Mouse (Mus musculus) layer of hippocampus, adult 8-10 months (tissue): ENCODE results near the gene Dhx58. TPM values are rescaled to one million over a fixed set of nuclear protein-coding genes. Genes with fewer than 3 reads are reported as not detected.
"Not testable (repeated sequence)": the region's sequence is repeated elsewhere in the genome, so short reads cannot be mapped to it uniquely, and the experiment has no call there.

Experiments used
- DNase-seq, 2 experiments: peaks; one replicate each; pipeline ENCODE4 v3.0.0; 2022; ENCODE audit warnings: low spot score in 2 of 2
- total RNA-seq, 4 experiments: library from RNA; stranded (reverse); gene quantifications; 2 replicates each; pipeline ENCODE4 v1.2.4; 2022

The Dhx58 gene
- total RNA-seq, 4 experiments from 2014 or later = 2.7 to 5.3 (median 3.4) TPM

DNA sequence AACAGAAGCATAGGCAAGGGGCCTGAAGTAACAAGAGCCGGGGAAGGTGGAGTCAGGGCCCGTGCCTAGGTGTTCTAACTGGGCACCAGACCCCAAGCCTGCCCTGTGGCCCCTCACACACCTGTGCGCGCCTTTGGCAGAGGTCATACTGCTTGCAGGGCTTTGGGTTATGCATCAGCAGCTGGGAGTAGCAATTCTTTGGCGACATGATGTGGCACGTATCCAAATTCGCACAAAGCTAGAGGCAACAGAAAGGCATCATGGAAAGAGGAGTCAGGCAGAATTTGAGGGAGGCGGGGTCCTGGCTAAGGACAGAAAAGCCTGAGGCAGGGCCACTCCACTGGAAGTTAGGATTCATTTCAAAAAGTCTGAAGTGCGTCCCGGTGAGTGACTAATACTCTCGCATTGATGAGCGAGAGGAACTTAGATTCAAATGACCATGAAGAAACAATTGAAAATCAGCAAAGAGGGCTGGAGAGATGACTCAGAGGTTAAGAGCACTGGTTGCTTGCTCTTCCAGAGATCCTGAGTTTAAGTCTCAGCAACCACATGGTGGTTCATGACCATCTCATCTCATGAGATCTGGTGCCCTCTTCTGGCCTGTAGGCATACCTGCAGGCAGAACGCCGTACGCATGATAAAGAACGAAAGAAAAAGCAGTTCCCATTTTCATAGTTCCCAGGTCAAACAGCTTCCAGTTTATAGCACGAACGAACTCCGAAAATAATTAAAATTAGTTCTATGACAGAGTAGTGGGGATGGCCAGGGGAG, 1.8 kb downstream of the Dhx58 start:
- peak in 1 of 2 experiments; percentile 57 for DNase-seq

DNA sequence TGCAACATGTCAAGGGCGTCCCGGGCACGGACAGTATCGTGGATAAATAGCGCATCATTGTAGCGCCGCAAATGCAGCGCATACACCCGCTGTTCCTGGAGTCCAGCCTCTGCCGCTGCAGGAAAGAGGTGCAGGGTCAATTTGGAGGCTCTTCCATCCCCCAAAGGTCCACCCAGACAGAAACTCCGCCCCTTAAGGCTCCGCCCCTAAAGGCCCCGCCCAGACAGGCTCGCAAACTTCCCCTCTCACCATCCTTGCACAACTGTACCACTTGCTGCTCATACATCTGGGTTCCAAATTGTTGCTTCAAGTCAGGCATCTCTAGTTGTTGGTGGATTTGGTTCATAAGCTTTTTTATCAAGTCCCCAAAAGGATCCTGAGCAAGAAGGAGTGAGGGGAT, 2.8 kb downstream of the Dhx58 start:
- no peak for DNase-seq

DNA sequence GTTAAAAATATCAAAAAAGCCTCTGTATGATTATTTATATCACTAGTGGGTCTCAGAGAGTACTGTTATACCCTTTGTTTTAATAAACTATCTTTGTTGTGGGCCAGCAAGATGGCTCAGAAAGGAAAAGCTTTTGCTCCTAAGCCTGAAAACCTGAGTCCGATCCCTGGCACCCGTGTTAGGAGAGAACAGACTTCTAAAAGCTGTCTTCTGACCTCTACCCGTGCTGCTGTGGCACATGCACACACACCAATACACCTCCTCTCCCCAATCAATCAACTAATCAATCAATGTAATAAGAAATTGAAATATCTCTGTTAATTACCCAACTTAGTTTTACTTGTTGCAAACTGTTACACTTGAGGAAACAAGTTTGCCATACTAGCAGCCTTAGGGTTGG, 3.4 kb downstream of the Dhx58 start:
- no peak for DNase-seq

DNA sequence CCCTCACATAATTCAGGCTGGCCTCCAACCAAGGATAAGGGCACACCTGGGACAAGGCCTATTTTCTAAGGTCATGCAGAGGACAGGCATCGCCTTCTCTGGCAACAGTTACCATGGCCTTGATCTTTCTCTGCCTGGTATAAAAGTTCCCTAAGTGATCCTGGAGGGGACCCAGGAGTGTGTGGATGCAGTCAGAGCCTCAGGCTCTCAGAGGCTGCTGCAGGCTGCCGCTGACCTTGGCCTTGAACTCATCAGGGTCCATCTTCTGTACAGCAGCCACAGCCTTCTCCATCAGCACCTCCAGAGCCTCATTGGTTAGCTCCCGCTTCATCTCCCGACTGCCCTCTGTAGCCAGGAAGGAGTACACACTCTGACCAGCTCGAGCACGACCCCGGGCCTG, 6.2 kb downstream of the Dhx58 start:
- no peak for DNase-seq

DNA sequence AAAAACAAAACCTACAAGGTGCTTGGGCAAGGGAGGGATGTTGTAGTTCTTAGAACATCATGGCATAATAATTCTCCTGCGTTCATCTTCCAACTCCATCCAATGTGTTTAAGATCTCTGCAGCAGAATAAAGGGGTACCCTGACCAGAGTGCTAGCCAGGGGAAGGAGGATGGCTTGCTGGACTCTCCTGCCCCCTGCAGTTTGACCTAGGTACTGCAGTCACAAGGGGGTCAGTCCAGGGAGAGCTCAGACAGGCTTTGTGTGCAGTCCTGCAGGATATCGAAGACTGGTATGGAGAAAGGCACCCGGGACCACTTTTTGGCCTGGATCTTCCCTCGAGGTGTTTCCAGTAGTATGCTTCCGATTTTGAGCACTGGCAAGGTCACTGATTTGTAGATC, 9.1 kb downstream of the Dhx58 start:
- DNase-seq = peak in 1 of 2 experiments; percentile 78

DNA sequence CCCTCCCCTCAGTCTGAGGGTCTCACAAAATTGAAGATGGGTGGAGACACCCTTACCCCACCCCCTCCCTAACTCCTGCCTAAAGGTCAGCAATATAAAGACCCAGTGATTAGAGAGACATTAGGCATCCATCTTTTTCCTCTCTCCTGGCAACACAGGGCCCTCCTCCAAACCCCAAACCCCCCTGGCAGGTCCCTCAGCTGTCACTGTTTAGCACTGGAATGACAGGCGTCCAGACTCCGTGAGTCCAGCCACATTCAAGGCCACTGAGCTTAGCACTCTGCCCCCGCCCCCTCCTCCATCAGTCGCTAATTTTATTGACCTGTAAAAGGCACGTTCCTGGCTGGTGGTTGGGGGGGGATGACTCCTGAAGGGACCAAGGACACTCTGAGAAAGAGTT, 10.9 kb downstream of the Dhx58 start:
- no peak for DNase-seq

DNA sequence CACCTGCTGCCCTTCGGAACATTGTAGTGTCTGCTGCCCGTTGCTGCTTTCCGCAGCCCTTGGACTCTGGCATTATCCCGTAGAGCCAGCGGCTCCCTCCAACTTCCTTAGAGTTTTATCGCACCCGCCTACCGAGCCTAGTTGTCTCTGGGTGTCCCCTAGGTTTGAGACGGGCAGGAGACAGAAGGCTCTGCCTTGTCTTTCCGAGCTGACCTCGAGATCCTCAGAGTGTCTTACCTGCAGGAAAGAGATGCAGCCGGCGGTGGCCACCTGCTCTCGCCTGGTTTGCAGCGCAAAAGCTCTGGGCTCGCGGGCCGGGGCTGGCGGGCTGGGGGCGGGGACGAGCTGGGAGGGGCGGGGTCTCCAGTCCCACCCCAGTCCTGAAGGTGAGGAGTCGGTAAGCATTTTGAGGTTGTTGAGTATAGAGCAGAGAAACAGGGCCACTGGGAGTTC, 11.9 kb downstream of the Dhx58 start, which contains the start of gene Zfp385c:
Gene Zfp385c, minus strand, starts transcription at position 292 of the 453 bp plus-strand sequence.
- DNase-seq = no peak

DNA sequence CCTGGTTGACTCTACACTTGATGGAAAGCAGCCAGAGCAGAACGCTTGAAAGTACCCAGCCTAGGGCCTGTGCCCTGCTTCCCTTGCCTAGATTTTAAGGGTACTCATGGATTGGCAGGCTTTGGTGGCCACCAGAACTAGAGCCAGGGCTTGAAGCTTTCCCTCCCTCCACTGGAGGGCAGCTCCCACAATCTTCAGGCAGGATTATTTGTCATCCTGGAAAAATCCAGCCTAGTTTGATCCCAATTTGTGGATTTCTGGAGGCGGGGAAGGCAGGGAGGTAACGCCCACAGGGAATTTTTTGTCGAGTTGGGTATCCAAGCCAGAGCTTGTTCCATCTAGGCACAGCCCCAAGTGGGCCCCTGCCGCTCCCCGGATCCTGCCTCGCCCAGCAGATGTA, 13.7 kb downstream of the Dhx58 start:
- DNase-seq = peak in 1 of 2 experiments; percentile 6

DNA sequence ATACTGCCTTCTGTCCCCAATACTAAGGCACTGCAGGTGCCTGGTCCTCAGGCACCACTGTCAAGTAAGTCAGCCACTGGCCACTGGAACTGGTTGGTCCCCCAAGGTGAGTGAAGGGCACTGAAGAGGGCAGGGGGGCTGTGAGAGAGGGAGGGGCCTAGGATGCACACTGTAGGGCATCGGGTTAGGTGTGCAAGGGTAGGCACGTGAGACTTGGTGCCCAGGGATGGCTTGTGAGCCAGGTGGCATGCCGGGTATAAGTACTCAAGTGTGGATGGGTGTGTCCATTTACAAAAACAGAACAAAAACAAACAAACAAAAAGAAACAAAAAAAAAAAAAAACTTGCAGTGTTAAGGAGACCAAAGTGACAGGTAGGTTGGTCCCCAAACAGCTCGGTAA, 15.6 kb downstream of the Dhx58 start:
- no peak for DNase-seq

DNA sequence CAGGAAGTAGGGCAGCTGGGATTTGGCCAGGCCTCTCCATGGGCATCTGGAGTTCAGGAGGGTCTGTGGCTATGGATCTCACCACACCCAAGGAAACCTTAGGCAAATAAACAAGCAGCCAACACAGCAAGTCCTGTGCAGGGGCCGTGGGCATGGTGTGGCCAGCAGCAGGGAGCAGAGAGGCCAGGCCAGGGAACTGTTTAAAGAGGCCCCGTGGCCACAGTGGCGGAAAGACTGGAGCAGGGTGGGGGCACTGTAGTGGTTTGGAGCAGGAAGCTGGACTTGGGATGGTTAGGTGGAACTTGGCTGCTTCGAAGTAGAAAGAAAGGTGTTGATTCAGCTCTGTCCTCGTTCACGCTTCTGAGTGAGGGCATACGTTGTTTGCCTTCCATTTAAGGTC, 16.8 kb downstream of the Dhx58 start:
- DNase-seq = no peak

DNA sequence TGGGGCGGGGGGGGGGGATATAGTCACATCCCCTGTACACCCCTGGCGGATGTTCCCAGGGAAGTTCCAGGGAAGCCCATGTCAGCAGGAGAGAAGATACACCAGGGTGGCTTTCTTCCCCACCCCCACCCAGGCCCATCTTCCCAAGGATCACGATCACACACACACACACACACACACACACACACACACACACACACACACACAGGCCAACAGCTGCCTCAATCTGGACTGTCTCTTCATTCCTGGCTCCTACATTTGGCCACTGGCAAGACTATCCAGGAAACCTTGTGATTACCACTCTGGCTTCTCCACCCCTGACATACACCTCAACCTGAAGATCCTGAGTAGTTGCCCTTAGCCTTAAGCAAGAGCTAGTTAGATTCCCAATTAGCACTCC, 18.7 kb downstream of the Dhx58 start:
- DNase-seq = no peak

DNA sequence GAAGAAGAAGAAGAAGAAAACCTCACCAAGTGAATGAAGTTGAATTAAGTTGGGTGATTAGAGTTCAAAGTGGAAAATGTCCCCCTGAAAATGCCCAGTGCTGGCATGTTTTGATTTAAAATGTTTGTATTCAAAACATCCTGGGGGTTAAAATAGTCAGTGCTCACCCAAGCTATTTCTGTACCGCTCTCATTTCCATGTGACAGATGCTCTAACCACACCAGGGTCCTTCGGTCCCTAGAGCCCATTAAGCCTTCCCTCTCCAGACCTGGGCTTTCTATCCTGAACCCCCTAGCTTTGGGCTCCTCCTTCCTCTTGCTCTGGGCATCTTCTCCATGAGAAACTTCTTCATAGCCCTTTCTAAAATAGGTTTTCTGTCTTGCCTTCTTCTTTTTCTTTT, 20.0 kb downstream of the Dhx58 start:
- no peak for DNase-seq

DNA sequence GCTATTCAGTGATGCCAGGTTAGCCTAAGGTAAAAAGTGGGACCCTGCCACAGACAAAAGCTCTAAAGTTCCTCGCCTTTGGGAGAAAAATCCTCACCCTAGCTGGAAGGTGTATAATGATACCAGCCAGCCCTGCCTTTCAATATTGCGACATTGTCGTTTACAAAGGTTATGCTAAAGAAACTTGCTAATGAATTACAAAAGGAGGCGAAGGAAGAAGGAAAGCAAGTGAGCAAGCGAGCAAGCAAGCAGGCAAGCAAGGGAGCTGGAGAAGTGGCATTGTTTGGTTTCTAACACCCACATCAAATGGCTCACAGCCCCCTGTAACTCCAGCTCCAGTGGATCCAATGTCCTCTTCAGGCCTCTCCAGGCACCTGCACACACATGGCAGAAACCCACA, 21.5 kb downstream of the Dhx58 start:
- DNase-seq = no peak

DNA sequence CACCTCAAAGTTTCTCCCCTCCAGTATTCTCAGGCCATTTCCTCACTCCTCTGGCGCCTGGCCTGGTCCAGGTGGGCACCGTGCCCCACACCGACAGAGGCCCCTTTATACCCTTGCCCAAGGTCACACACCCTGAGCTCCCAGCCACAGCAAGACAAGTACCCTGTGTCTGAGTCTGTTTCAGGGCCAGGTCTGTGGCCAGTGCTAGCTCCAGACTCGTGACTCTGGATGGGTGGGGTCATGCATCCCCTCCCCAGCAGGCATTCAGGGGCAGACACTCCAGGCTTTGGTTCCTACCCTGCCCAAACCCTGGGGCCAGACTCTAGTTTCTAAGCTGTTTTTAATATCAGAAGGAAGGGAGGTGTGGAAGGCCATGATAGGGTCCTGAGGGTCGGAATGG, 22.2 kb downstream of the Dhx58 start:
- DNase-seq = no peak

DNA sequence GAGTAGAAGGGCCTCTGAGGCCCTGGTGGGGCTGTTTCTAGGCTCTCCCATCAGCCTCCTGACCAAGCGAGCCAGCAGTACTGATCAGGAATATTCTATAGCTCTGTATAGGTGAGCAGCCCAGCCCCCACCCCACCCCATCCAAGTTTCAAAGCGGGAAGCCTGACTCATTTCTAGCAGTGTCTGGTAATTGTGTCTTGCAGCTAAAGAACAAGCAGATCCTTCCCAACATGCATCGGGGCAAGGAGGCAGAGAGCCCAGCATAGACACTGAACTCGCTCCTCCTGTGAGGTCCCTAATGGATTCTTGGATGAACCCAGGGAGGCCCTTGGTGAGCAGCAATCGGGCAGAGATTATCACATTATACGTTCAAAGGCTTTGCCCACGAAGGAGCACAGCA, 26.3 kb downstream of the Dhx58 start:
- peak in 1 of 2 experiments; percentile 14 for DNase-seq

DNA sequence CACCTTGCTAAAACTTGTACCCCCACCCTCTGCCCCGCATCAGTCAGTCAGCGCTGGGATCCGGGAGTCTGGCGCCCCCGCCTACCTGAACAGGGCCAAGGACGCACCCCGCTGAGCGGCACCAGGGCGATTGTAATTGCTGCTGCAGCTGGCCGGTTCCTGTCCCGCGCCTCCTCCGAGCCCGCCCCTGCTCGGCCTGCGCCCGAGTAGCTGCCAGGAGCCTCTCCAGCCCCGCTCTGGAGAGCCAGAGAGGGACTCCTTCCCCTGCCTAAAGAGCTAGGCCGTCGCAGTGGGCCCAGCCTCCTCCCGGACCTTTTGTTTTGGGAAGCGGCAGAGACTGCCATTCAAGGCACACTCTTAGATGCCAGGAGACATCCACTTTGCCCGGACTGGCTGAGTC, 30.9 kb downstream of the Dhx58 start:
- DNase-seq = no peak

DNA sequence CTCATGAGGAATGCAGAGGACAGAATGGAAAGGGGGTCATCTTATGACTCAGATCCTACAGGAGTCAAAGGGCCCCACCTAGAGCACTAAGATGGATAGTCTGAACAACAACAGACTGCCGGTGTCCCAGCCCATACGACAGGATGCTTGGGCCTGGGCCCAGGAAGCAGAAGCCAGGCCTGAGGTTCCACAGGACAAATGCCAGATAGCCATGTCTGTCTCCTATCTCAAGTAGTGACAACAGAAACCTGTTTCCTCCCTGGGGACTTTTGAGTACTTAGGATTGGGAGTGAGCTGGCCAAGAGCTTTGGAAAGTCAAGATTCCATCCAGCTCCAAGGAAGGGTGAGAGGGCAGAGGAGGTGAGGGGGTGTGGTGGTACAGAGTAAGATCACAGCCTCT, 32.1 kb downstream of the Dhx58 start:
- DNase-seq = no peak

DNA sequence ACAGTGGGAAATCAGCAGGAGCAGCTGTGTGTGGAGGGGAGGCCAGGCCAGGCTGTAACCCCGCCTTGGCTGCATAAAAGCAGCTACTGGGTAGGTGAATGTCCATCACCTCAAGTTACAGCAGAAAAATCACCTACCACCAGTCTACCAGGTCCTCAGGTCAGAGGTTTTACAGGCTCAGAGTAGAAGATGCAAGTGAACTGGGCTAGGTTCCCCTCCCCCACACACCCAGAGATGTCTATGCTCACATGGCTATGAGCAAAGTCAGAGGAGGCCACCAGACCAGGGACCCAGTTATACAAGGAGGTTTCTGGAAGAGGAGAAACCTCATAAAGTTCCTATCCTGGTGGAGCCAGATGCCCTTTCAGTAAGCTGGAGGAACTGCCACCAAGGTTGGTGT, 33.0 kb downstream of the Dhx58 start:
- no peak for DNase-seq

DNA sequence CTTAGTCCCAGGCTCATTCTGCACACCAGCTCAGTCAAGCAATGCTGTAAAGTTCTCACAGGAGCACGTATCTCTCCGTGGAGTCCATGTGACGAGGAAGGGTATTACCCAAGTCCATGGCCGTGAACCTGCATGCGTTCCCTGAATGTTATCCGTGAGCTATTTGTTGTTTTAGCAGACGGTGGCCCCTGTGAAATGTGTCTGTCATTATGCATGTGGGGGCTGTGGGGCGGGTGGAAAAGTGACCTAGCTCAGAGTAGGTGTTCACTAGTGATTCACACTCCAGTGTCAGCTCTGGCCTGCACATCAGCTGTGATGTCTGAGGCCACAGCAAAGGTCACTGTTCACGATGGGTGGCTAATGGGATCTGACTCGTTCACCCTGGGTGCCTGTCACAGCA, 44.3 kb downstream of the Dhx58 start:
- DNase-seq = no peak

DNA sequence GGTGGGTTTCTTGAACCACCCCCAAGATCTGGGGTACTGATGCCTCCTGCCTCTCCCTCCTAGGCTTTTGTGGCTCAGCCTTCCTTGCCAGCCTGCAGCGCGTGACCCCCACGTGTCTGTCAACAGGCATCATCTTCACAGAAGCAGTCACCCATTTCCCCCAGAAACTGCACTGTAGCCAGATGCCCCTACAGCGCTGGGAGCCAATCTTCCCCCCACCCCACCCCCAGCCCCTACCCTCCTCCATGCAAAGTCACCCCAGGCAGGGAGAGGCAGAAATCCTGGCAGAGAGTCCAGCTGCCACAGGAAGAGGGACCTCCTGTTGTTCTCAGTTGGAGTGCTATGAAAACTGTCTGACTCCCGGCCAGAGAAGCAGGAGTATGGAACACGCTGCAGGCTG, 47.6 kb downstream of the Dhx58 start:
- no peak for DNase-seq

DNA sequence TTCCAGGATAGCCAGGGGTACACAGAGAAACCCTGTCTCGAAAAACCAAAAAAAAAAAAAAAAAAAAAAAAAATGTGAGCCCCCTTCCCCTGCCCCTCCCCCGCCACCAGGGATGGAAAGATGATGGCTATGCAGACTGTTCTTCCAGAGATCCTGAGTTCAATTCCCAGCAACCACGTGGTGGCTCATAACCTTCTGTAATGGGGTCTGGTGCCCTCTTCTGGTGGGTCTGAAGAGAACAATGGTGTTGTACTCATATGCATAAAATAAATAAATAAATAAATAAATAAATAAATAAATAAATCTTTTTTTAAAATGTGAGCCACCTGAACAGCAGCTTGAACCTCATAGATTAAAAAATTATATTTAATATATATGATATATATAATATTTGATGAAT, 48.5 kb downstream of the Dhx58 start:
- DNase-seq = not testable (repeated sequence)

DNA sequence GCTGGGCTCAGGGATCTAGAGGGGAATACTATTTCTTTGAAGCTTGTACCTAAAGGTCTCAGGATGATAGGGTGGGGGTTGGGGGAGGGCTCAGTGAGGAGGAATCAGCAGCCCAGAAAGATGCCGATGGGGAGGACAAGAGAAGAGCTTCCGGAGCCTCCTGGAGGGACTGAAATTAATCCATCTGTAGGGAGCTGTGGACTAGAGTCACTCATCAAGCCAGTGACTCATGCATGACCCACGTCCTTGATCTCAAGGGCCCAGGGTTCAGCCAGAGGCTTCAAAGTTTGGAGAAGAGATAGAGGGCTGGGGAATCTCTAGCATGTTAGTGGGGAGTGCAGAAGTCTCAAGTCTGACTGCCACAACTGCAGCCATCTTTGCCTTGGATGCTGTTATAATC, 52.3 kb downstream of the Dhx58 start:
- DNase-seq = no peak

DNA sequence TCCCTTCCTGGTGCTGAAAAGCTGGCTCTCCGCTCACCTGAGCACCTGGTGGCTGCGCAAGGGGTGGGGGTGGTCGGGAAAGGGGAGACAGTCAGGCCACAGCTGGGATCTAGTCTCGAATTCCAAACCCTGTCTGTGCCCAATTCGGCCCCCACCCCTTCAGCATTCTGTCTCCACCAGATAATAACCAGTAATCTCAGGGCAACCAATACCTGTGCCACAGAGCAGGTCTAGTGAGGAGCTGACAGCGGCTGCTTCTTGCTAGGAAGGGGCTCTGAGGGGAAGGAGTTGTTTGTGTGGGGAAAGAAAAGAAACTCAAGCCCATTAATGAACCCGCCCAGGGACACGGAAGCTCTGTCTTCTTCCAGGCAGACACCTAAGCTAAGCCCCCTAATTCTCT, 52.9 kb downstream of the Dhx58 start:
- no peak for DNase-seq

DNA sequence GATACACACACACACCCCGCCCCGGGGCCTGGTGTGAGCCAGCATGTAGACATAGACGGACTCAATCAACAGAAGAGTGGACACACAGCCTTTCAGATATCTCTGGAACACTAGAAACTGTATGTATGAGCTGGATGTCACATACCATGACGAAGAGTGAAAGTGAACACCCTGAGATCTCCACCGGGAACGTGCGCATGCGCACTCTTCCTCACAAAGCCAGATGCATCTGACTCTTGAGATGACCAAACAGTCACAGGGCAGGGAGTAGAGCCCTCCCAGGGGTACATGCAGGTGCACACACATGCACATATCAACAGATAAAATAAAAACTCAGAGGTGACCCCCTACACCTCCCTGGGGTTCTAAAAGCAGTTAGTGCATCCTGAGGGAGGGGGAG, 55.7 kb downstream of the Dhx58 start:
- DNase-seq = no peak
